Mouse (Mus musculus) ES-E14 (cell line): ENCODE results near the gene Pabpc4.

ENCODE experiments used
- MAFK ChIP-seq: IDR thresholded peaks from 2 replicates; pipeline ENCODE4 v1.6.1; 2014; ENCODE audit warnings: mild to moderate bottlenecking, low read depth, low read length, inconsistent platforms; ENCODE audit not compliant: insufficient read depth
- ZC3H11A ChIP-seq: IDR thresholded peaks from 2 replicates; pipeline ENCODE4 v1.6.1; 2012; ENCODE audit warnings: low read depth, mild to moderate bottlenecking, inconsistent platforms, low read length, borderline replicate concordance

GRCm38 (mm10) chr4:123228270-123228669 is 33.9 kb upstream of the Pabpc4 start:
- TF ChIP-seq MAFK (no peak), ZC3H11A (no peak)
